Mouse (Mus musculus) WW6 (cell line): ENCODE data around the gene Vmn2r70.

ENCODE experiments used
- DNase-seq: peaks from one replicate; pipeline ENCODE4 v3.0.0-alpha.2; 2013; ENCODE audit warnings: low read depth, low spot score

Gene Vmn2r70

GRCm38 (mm10) chr7:85569092-85569491 is at the start of gene Vmn2r70:
TSS of gene Vmn2r70 (minus strand) at chr7:85569192.
- no peak for DNase-seq

GRCm38 (mm10) chr7:85562787-85563186 is 6.2 kb downstream of the Vmn2r70 start, which contains the start of gene Vmn2r71:
TSS of gene Vmn2r71 (plus strand) at chr7:85563087.
- DNase-seq: no peak

GRCm38 (mm10) chr7:85543118-85543517 is 25.9 kb downstream of the Vmn2r70 start:
- no peak for DNase-seq

- no peak for DNase-seq
Observed at GRCm38 (mm10) chr7:85542108-85542507, 26.9 kb downstream of the Vmn2r70 start.
